In genomic region chr14:72847466-72847865, GRCm38 (mm10) we compare ENCODE assay signal across 19 mouse cellular contexts.
DNase-seq lines count a peak whose midpoint lies in the region; ATAC-seq and TF ChIP-seq lines count a peak whose summit lies in the region.
"Had no signal": no experiment of that assay in that cellular context is flagged by ENCODE, and none has a peak within 500 bp of the region (broad histone marks: within the 10 kb centered on the region; RNA-seq: fewer than 3 reads in every experiment).

No protein-coding gene starts in this region.

- no peak overlapping the region for H3K4me3 ChIP-seq in forebrain, postnatal 0 days (ENCODE audit: low read depth, low read length)
- H3K4me3 ChIP-seq in forebrain, embryonic 14.5 days (ENCODE audit: low read depth, low read length), result no peak overlapping the region
- H3K4me3 ChIP-seq in ES-E14 (ENCODE audit: insufficient read depth in 1 of 2, low read depth in 1 of 2, low read length in 2 of 2, poor library complexity in 1 of 2, severe bottlenecking in 1 of 2), result peak overlapping the region; percentile 8 to 17; a peak in 2 of 4 replicates
- H3K4me3 ChIP-seq: embryonic facial prominence, embryonic 15.5 days; erythroblast, embryonic 14.5 days; gastrocnemius, adult 2 months; heart, embryonic 13.5 days; hindbrain, embryonic 12.5 days; intestine, embryonic 15.5 days had no signal

- WGBS in forebrain, postnatal 0 days, result 56% methylated on average over 7 of the region's 7 CpGs
- WGBS in forebrain, embryonic 14.5 days, result 76% methylated on average over 7 of the region's 7 CpGs

- no peaks in the 10 kb centered on the region for H3K36me3 ChIP-seq in forebrain, postnatal 0 days (ENCODE audit: insufficient read depth)
- H3K36me3 ChIP-seq in forebrain, embryonic 14.5 days (ENCODE audit: control insufficient read depth, insufficient read depth, low read length), result no peaks in the 10 kb centered on the region
- H3K36me3 ChIP-seq in ES-E14 (ENCODE audit: control insufficient read depth, insufficient read depth, low read length, poor library complexity, severe bottlenecking), result no peaks in the 10 kb centered on the region
- H3K36me3 ChIP-seq: embryonic facial prominence, embryonic 15.5 days; heart, embryonic 13.5 days; hindbrain, embryonic 12.5 days; intestine, embryonic 15.5 days had no signal

- no peak overlapping the region for H3K27ac ChIP-seq in forebrain, postnatal 0 days (ENCODE audit: low read depth, low read length)
- no peak overlapping the region for H3K27ac ChIP-seq in forebrain, embryonic 14.5 days (ENCODE audit: low read depth, low read length)
- no peak overlapping the region for H3K27ac ChIP-seq in ES-E14 (ENCODE audit: insufficient read depth, low read depth, low read length, poor library complexity, severe bottlenecking)
- H3K27ac ChIP-seq: embryonic facial prominence, embryonic 15.5 days; gastrocnemius, adult 2 months; heart, embryonic 13.5 days; hindbrain, embryonic 12.5 days; intestine, embryonic 15.5 days had no signal

- peak; percentile 46 for DNase-seq in forebrain, postnatal 0 days
- DNase-seq in forebrain, embryonic 14.5 days (ENCODE audit: low spot score), result no peak
- DNase-seq in ES-E14 (ENCODE audit: low read depth, low spot score), result peak; percentile 63
- DNase-seq in brain, embryonic 14.5 days (ENCODE audit: low read depth), result peak; percentile 18
- DNase-seq in thymus, postnatal 25 days, result no peak
- no peak for DNase-seq in gastrocnemius, postnatal 14 days
- DNase-seq: adrenal gland, postnatal 10 days; cerebellum, adult 18-20 months; cerebellum, postnatal 10 days; embryo, embryonic 11 days; gastrocnemius, adult 2 months; gastrocnemius, postnatal 36 days; heart, postnatal 36 days; kidney, adult 18-20 months had no signal

- no peaks in the 10 kb centered on the region for H3K9me3 ChIP-seq in forebrain, postnatal 0 days (ENCODE audit: low read length)
- no peaks in the 10 kb centered on the region for H3K9me3 ChIP-seq in forebrain, embryonic 14.5 days (replicated peaks; ENCODE audit: control insufficient read depth, low read length)
- no peaks in the 10 kb centered on the region for H3K9me3 ChIP-seq in ES-E14 (ENCODE audit: control insufficient read depth, insufficient read depth, low read depth, low read length)
- H3K9me3 ChIP-seq: embryonic facial prominence, embryonic 15.5 days; heart, embryonic 13.5 days; hindbrain, embryonic 12.5 days; intestine, embryonic 15.5 days had no signal

- H3K4me2 ChIP-seq in forebrain, postnatal 0 days (ENCODE audit: low read depth), result no peak overlapping the region
- H3K4me2 ChIP-seq in forebrain, embryonic 14.5 days (ENCODE audit: low read length), result no peak overlapping the region
- H3K4me2 ChIP-seq: embryonic facial prominence, embryonic 15.5 days; heart, embryonic 13.5 days; hindbrain, embryonic 12.5 days; intestine, embryonic 15.5 days had no signal

- H3K4me1 ChIP-seq in forebrain, postnatal 0 days (ENCODE audit: insufficient read depth), result no peaks in the 10 kb centered on the region
- no peaks in the 10 kb centered on the region; the same call in 1 of the 2 replicates for H3K4me1 ChIP-seq in forebrain, embryonic 14.5 days (ENCODE audit: control insufficient read depth, insufficient read depth, low read length)
- H3K4me1 ChIP-seq in ES-E14 (ENCODE audit: control insufficient read depth in 2 of 2, insufficient read depth in 2 of 2, low read length in 2 of 2, poor library complexity in 1 of 2), result peaks cover 6 to 10% of the 10 kb centered on the region in 2 experiments; a peak in 3 of 4 replicates
- H3K4me1 ChIP-seq: embryonic facial prominence, embryonic 15.5 days; heart, embryonic 13.5 days; intestine, embryonic 15.5 days had no signal

- H3K27me3 ChIP-seq in forebrain, postnatal 0 days (ENCODE audit: insufficient read depth, low read length), result no peaks in the 10 kb centered on the region
- no peaks in the 10 kb centered on the region for H3K27me3 ChIP-seq in forebrain, embryonic 14.5 days (replicated peaks; ENCODE audit: control insufficient read depth, insufficient read depth, low read length)
- H3K27me3 ChIP-seq: embryonic facial prominence, embryonic 15.5 days; heart, embryonic 13.5 days; hindbrain, embryonic 12.5 days; intestine, embryonic 15.5 days had no signal

- no peak for TF ChIP-seq CTCF in forebrain, postnatal 0 days (IDR thresholded peaks at IDR 0.05; ENCODE audit: low read depth)
- TF ChIP-seq CTCF in brain, embryonic 14.5 days (IDR thresholded peaks at IDR 0.05; ENCODE audit: borderline replicate concordance, extremely low read depth, insufficient read depth, insufficient read length), result no peak

- peak; percentile 76 for ATAC-seq in forebrain, postnatal 0 days
- ATAC-seq in forebrain, embryonic 14.5 days, result no peak
- ATAC-seq: intestine, embryonic 15.5 days had no signal

- TF ChIP-seq POLR2A in brain, embryonic 14.5 days (IDR thresholded peaks at IDR 0.05; ENCODE audit: borderline replicate concordance, extremely low read depth, insufficient read depth, insufficient read length, poor library complexity, severe bottlenecking), result no peak

- H3K9ac ChIP-seq in forebrain, postnatal 0 days, result no peak overlapping the region
- no peak overlapping the region for H3K9ac ChIP-seq in forebrain, embryonic 14.5 days (ENCODE audit: low read length)
- H3K9ac ChIP-seq in ES-E14 (ENCODE audit: insufficient read depth, low read depth, low read length, poor library complexity, severe bottlenecking), result no peak overlapping the region
- H3K9ac ChIP-seq: embryonic facial prominence, embryonic 15.5 days; heart, embryonic 13.5 days; hindbrain, embryonic 12.5 days; intestine, embryonic 15.5 days had no signal

- in situ Hi-C loops in ES-E14 (cut with MboI; ENCODE audit: low sequenced_read_pairs in 2 of 2, unreplicated experiment in 2 of 2), result no loop called here

- intact Hi-C loops in gastrocnemius, postnatal 14 days (cut with DNase I; ENCODE audit: low total_unique reads), result no loop called here

TF ChIP-seq in ES-E14, 5 proteins besides CTCF, POLR2A, EP300 and RAD21:
- no peak for TF ChIP-seq CHD2 (IDR thresholded peaks at IDR 0.05; ENCODE audit: low read depth, low read length)
- TF ChIP-seq HCFC1 (IDR thresholded peaks at IDR 0.05; ENCODE audit: borderline replicate concordance, insufficient read depth, low read length), result no peak
- TF ChIP-seq ZC3H11A (IDR thresholded peaks at IDR 0.05; ENCODE audit: borderline replicate concordance, low read depth, low read length), result no peak
- no peak for TF ChIP-seq ZNF384 (IDR thresholded peaks at IDR 0.05; ENCODE audit: low read depth, low read length)
- TF ChIP-seq MAFK (IDR thresholded peaks at IDR 0.05; ENCODE audit: insufficient read depth, low read depth, low read length), result no peak
TF ChIP-seq in ES-E14: peak in this region for 0.

Comparison
In these comparisons a context has a peak if more than half of its experiments do, and no peak if none do; other contexts are left out.
1. DNase-seq: peak in forebrain, postnatal 0 days (single experiment), ES-E14 (single experiment) and brain, embryonic 14.5 days (single experiment); none in forebrain, embryonic 14.5 days (single experiment), thymus, postnatal 25 days (single experiment) and gastrocnemius, postnatal 14 days (single experiment).
2. H3K4me3 ChIP-seq: peak in ES-E14 (2 of 2); none in forebrain, postnatal 0 days (single experiment) and forebrain, embryonic 14.5 days (single experiment).